Mouse (Mus musculus) CD4-positive helper T cell, adult 2 months (primary cell): ENCODE measurements around the gene Rps2.
"Not testable (repeated sequence)": the region's sequence is repeated elsewhere in the genome, so short reads cannot be mapped to it uniquely, and the experiment has no call there.

Experiments used
- DNase-seq: peaks from one replicate; pipeline ENCODE4 v3.0.0-alpha.2; 2012; ENCODE audit warnings: low read depth, missing footprints, low spot score

Gene Rps2

DNA sequence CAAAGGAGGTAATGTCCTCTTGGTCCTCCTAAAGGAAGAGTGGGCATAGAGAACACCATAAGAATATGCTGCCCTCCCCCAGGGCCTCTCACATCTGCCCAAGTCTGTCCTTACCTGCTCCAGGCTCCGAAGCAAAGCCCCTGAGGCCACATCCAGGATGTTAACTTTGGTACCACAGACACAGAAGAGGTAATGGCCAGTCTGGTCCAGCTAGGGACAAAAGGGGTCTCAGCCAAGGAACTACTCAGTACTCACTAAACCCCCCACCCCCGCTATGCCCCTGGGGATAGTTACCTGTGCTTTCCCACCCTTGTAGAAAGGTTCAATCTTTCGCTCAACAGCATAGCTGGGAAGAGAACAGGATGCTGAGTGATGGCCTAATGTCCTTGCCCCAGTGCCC lies 12.1 kb upstream of the Rps2 start:
- DNase-seq: no peak

DNA sequence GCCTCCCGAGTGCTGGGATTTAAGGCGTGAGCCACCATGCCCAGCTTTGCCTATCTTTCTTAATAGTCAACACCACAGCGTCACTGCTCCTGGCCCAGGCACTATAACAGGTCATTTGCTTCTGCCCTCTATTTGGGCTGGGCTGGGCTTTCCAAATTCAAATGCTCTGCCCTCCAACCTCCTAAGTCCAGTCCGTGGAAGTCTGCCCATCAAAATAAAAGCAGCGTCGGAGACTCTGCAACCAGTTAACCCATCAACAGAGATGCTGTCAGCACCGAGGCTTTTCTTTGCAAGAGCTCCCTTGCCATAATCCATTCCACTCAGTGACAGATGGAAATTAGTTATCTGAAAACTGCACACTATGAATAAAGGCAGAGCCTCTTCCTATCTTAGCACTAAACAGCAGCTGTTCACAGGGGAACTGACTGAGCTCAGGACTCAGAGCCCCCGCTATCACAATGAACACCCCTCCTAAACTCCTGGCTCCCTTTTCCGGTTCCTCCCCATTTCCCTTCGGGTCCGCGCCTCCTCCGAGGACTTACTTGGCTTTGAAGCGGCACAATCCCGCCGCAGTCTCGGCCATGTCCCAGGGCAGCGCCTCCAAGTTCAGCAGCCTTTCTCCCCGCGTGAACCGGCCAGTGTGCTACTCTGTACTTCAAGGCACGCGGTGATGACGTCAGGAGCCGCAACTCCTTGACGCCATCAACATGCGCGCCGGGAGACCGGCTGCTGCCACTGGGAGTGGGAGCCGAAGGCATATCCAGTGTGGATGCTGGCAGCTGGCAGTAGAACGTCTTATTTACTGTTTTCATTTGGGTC lies 10.7 kb upstream of the Rps2 start, which contains the start of gene Tbl3:
TSS of gene Tbl3 (minus strand) at position 679 of the 819 bp plus-strand sequence.
- peak; percentile 95 for DNase-seq

DNA sequence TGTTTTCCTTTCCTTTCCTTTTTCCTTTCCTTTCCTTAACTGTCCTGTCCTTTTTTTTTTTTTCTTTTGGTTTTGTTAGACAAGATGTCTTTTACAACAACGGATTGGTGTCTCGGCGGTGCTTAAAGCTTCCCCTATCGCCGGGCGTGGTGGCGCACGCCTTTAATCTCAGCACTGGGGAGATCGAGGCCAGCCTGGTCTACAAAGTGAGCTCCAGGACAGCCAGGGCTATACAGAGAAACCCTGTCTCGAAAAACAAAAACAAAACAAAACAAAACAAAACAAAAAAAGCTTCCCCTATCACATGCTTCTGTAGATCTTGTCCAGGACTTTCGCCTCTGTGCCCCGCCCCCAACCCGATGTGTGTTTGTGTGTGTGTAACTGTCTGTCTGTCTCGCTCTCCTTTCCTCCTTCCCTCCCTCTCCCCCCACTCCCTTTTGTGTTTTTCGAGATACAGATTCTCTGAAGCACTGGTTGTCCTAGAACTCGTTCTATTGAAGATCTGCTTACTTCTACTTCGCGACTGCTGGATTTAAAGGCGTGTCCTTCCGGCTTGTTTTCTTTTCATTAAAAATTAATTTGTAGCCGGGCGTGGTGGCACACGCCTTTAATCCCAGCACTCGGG lies 10.0 kb upstream of the Rps2 start:
- no peak for DNase-seq

DNA sequence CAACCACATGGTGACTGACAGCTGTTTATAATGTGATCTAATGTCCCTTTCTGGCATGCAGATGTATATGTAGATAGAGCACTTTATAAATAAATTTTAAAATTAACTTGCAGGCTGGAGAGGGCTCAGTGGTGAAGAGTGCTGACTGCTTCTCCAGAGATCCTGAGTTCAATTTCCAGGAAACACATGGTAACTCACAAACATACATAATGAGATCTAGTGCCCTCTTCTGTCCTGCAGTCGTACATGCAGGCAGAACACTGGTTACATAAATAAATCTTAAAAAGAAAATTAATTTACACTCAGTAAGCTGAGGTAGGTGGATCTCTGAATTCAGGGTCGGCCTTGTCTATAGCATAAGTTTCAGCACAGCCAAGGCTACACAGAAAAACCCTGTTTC lies 9.3 kb upstream of the Rps2 start:
- peak; percentile 78 for DNase-seq

- DNase-seq: no peak
Measured at GRCm38 (mm10) chr17:24715556-24715955, 2.4 kb upstream of the Rps2 start.

DNA sequence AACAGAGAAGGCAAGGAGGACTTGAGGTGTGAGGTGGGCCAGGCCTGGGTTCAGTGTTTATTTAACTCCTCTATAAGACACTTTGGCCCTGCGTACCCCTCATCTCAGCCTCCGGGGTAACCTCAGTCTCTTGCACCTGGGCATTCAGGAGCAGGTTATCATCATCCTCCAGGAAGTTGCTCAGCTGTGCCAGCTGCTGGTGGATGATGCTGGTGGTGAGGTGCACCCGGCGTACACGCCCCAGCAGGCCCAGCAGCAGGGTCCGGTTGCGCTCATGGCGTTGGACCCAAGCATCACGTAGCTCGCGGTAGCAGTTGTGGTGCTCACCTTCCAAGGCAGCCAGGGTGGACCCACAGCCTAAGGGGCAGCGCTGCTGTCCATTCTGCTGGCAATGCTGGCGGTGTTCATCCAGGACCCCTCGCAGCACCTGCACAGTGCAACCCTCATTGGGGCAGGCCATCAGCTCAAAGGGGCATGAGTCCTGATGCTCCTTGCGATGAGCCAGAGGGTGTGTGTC lies 1.7 kb upstream of the Rps2 start:
- no peak for DNase-seq

GRCm38 (mm10) chr17:24718938-24719337 lies 1.0 kb downstream of the Rps2 start:
- DNase-seq: not testable (repeated sequence)

DNA sequence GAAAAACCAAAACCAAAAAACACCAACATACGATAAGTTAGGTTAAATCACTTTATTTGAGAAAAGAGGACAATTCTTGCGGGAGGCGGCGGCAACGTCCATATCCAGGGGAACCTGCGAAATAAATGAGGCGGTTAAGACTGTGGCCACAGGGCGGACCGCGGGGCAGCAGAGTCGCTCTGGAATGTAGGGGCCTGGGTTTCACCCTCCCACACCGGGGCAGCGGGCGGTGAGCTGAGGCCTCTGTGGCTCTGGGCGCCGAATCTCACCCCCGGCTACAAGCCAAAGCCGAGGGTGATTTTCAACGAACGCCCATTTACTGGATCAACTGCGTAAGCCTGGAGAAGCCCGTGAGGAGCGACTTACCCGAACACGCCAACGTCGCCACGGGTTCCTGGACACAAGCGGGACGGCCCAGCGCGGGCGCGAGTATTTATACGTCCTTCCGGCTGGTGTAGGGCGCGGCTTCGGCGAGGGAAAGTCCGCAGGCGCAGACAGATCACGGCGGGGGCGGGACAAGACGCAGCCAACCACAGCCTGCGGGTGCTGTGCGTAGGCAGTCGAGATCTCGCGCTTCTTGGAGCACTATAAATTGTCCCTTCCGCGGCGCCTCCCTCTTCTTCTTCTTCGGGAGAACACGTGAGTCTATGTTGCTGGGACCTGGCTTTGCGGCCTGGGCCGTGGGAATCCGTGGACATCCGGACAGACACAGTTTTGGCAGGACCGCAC lies 1.7 kb downstream of the Rps2 start:
- peak; percentile 99 for DNase-seq

GRCm38 (mm10) chr17:24720616-24721015 lies 2.7 kb downstream of the Rps2 start:
- not testable (repeated sequence) for DNase-seq

DNA sequence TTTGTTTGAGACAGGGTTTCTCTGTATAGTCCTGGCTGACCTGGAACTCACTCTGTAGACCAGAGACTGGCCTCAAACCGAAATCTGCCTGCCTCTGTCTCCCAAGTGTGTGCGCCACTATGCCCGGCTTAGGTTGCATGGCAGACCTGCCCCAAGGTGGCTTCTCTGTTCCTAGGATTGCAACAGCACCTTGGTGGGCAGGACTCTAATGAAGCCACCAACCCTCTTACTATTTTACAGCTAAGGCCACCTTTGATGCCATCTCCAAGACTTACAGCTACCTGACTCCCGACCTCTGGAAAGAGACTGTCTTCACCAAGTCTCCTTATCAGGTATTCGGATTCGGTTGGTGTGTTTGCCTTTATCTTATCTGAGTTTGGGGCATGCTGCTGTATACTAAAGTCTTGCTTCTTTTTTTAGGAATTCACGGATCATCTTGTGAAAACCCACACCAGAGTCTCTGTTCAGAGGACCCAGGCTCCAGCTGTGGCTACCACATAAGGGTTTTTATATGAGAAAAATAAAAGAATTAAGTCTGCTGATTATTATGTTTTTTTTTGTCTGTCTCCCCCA lies 3.6 kb downstream of the Rps2 start:
- not testable (repeated sequence) for DNase-seq

GRCm38 (mm10) chr17:24722220-24722924 lies 4.5 kb downstream of the Rps2 start:
- DNase-seq: no peak

GRCm38 (mm10) chr17:24723122-24723880 lies 5.4 kb downstream of the Rps2 start:
- no peak for DNase-seq

DNA sequence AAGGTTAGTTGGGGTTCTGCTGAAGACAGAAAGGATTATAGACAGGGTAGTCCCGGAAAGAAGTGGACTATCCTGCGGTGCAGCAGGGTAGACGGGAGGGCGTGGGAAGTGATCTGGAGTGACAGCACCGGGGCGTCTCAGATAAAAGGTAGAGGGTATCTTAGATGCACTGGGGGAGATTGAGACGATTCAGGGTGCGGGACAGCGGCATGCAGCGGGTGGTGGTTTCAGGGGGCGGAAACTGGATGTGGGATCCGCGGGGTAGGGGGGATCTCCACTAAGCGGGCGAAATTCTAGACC lies 5.9 kb downstream of the Rps2 start:
- DNase-seq: no peak

DNA sequence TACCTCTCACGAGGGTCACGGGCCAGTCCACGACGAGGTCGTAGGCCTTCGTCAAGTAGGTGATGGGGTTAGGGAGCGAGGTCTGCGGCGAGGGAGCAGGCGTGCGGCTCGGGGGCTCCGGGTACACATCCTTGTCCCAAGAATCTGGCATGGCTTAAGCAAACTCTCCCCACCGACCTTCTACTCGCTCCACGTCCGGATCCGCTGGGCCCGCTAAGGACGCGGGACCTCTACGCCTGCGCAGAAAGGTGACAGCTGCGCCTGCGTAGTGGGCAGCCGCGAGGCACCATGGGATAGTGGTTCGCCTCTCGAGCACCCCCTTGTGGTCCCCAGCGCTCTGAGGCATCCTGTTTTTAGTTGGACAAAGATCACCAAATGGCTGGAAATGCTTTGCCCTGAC lies 6.3 kb downstream of the Rps2 start, which contains the start of gene Ndufb10:
TSS of gene Ndufb10 (minus strand) at position 295 of the 400 bp plus-strand sequence.
- peak; percentile 93 for DNase-seq

DNA sequence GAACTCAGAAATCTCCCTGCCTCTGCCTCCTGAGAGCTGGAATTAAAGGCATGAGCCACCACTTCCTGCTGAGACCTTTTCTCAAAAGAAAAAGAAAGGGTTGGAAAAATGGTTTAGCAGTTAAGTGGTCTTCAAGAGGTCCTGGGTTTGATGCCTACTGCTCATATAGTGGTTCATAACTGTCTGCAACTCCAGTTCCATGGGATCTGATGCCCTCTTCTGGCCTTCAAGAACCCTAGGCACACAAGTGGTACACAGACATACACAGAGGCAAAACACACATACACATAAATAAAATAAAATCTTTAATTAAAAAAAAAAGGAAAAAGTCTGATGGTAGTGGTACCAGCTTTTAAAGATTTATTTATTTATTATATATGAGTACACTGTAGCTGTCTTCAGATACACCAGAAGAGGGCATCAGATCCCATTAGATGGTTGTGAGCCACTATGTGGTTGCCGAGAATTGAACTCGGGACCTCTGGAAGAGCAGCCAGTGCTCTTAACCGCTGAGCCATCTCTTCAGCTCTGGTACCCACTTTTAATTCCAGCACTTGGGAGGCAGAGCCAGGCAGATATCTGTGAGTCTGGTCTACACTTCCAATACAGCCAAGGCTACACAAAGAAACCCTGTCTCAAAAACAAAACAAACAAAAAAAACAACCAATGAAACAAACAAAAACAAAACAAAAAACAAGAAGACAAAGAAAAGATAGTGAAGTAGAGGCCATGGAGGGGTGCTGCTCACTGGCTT lies 7.9 kb downstream of the Rps2 start:
- no peak for DNase-seq

DNA sequence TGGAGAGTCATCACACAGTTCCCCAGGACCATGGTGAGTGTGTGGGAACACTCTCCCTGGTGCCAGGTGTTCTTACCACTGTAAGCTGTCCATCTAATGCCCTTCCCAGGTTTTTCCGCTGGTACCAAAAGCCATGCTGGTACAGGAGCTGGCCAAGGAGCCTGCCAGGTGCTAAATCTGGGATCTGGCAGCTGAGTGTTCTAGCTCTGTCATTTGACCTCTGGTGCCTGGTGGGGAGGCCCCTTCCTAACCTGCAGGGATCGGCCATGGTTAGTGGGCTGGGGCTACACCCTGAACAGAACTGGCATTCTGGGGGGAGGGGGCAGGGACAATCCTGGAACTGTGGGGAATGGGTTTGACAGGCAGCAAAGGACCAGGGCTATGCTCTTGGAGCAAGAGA lies 9.7 kb downstream of the Rps2 start, which contains the start of gene Rpl3l:
TSS of gene Rpl3l (plus strand) at position 203 of the 400 bp plus-strand sequence.
- no peak for DNase-seq

DNA sequence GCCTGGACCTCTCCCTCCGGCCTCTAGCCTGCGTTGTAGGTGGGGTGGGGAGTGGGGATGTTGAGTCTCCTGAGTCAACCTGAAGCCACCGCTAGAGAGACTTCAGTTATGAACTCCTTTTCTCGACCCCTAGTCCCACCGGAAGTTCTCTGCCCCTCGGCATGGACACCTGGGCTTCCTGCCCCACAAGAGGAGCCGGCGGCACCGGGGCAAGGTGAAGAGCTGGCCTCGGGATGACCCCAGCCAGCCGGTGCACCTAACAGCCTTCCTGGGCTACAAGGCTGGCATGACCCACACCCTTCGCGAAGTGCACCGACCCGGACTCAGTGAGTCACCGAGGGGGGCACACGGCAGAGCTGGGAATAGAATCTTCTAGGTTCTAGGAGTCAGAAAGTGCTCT lies 10.3 kb downstream of the Rps2 start:
- no peak for DNase-seq

- DNase-seq: no peak
Measured at GRCm38 (mm10) chr17:24729067-24729466, 11.2 kb downstream of the Rps2 start.

- no peak for DNase-seq
Measured at GRCm38 (mm10) chr17:24730787-24731186, 12.9 kb downstream of the Rps2 start.
